Mouse (Mus musculus) kidney, postnatal 10 days (tissue): ENCODE measurements around the gene C8b.

ENCODE experiments used
- DNase-seq: peaks from one replicate; pipeline ENCODE4 v3.0.0; 2021; ENCODE audit warnings: mixed read lengths

Gene C8b

DNA sequence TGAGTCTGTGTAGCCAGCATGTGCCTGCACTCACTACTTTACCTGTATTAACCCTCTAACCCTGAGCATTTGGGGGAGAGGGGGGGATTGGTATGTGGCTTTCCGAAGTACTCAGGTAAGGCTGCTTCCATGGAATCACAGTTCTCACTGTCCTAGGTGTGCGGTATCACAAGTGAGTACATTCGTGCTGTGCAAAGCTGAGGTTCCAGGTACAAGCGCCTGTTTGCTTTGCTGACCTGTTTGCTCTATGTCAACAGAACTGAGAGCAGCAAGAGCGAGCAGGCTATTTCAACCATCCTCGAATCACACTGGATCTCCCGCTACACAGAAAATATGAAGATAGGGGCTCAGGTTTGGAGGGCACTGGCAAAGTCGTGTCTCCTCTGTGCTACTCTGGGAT is at the start of gene C8b:
C8b (plus strand) TSS at position 253 of the 400 bp plus-strand sequence.
- DNase-seq = no peak

DNA sequence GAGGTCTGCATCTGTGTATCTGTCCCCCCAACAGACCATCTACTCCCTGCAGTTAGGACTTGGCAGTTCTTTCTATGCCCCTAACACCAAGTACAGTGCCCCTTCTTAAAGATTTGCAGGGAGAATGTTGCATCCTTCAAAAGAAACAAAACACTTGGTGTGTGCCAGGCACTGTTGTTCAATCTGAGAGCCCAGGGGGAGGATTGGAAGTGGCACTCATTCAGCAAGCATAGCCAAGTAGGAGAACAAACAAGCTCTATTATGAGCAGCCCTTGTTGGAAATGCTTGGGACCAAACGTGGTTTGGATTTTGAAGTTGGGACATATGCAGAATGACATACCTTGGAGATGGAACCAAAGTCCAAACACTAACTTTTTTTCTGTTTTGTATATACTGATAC is 49.6 kb upstream of the C8b start:
- no peak for DNase-seq

DNA sequence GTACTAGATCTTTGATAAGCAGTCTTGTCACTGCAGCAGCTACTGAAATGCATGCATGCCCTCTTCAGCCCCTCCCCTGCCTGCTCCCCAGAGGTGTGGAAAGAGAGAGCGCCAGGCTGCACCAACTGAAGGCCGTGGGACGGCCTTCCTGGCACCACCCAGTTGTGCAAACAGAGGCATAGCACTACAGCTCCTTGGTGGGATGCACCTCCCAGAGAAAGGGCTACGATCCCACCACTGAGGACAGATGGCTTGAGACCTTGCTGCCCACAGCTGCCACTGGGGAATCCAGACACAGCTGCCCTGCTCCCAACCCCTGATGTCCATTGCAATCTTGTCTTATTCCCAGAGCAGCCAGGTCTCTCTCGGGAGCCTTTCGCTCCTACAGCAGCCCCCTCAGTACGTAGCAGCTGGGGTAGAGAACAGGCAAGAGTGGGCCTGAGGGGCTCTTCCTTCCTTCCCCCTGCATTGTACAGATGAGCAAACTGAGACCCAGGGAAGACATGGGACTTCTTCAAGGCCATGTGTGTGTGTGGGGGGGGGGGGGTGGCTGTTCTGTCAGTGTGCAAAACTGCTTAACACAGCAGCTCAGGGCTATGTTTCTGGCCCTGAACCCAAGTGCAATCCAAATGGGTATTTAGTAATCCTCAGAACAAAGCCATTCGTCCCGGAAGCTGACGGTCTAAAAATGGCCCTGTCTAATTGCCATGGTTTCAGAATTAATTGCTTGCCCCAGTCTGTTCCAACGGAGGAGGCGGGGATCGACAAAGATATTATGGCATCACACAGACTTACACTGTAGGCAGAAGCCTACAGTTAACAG is 46.9 kb upstream of the C8b start:
- no peak for DNase-seq

DNA sequence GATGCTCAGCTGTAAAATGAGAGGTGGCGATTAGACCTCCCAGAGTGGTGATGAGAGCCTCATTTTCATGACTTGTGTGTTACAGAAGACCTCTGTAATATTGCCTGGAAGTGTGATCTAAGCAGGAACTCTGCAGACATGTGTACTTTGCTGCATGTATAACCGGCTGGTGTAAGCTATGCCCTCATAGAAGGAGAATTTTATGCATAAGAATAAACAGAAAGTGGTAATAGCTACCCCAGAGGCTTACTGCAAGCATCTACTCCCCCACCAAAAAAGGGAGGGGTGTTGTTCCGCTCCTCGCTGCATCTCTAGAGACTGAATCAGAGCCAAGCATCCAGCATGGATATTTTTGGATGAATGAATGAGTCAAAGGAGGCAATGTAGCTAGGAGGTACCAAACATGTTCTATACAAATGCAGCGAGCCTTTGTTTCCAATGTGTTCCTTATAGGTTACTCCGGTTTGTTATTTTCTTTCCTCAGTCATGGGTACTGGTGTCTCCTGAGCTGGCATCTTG is 42.5 kb upstream of the C8b start:
- no peak for DNase-seq

DNA sequence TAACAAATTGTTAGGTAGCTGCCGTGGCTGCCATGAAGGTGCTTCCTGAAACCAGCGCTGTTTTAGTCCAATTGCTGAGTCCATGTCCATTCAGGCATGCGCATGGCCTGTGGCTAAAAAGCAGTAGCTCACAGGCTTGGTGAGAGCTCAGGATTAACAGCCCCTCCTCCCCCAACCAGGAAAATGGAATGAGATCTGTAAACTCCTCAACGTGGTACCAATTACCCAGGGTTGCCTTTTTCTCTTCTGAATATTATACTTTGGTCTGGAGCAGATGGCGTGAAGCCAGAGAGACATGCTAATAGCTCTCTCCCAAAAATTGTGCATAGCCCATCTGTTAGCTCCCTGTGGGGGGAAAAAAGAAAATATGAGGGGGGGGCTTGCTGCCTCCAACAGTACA is 41.9 kb upstream of the C8b start:
- DNase-seq = no peak

DNA sequence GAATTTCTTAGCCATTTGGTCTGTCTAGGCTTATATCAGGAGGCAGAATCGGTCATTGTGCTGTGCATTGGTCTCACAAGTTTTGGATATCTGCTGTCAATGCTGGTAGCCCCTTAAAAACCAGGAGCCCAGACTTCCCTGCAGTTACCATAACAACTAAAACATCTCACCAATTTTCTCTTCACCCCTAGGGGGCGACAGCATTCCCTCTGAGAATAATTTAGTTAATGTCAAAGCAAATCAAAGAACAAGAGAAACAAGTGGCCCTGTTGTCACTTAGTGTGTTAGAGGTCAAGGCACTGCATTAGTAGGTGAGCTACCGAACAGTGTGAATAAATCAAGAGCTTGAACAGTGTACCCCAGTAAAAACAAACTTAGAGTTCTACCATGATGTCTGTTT is 40.4 kb upstream of the C8b start:
- DNase-seq = peak; percentile 36

DNA sequence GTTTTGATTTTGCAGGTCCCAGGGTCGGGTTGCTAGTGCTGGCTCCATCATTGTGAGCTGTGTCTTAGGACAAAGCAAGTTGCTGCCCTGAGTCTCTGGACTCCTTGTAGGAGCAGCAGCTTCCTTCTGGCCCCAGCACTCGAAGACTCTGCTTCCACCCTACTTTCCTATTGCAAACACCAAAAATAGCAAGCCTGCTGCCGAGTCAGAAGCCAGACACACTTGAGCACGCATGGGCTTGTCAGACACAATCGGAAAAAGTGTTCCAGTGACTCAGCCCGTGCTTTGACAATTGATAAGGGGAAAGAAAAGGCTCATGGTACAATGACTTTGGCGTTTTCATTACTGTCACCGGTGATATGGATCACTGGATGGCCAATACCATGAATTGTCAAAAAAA is 36.9 kb upstream of the C8b start:
- DNase-seq = no peak

DNA sequence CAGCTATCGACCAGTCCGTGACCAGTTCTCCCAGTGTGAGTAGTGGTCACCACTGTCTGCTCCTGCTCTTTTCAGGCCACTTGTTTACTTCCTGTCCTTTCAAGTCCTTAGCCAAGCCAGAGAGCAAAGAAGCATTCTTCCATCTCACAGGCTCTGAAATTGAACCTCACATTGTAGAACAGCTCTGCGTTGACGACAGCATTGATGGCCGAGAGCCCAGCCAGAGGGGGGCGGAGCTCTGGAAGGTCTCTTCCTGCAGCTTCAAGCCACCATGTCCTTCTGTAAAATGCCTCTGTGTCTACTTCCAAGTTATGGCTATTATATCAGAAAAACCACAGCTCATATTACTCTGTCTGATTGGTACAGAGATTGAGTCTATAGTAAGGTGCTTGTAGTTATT is 19.6 kb upstream of the C8b start:
- DNase-seq = peak; percentile 33

DNA sequence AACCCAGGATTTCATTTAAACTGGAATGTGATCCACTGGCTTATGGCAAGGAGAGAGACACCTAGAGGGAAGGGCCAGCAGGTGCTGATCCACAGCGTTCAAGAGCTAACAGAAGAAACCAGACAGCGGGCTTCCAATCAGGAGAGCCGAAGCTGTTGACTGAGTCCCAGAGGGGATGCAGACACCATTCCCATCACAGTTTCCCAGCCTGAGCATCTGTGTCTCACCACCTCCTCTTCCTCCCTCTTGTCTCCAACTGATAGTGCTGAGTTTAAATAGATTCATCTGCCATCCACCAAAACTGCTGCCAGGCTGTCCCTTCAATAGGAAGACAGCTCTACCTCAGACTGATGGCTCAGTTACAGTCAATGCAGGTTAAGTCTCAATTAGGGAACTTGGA is 12.0 kb upstream of the C8b start:
- DNase-seq = no peak

DNA sequence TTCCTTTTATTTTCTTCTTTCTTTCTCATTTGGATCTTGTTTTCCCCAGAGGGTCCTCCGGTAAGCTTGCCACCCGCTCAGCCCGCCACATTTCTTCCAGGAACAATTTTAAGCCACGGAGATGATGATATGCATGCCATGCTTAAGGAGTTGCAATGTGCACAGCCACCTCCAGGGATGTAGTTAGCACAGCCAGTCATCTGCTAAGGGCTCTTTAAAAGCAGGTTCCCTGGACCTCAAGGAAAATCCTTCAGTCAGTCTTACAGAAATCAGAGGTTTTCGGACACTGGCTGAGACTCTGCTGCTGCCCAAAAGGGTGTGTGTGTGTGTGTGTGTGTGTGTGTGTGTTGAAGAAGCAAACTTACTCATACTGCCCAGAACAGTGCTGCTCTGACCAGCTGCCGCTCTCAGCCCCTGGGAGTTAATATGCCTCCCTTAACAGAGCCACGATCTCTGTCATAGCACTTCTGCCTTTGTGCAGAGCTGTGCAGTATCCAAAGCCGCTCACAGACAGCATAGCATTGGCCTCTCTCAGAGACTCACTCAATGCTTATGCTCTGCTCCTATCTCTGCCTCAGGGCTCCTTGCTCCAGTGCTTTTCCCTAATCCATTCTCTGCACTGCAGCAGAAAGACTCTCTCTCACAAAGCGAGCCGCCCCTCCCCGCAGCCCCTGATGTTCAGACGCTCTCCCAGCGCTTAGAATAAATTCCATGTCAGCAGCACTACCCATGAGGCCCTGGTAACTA is 5.1 kb upstream of the C8b start:
- DNase-seq = no peak

DNA sequence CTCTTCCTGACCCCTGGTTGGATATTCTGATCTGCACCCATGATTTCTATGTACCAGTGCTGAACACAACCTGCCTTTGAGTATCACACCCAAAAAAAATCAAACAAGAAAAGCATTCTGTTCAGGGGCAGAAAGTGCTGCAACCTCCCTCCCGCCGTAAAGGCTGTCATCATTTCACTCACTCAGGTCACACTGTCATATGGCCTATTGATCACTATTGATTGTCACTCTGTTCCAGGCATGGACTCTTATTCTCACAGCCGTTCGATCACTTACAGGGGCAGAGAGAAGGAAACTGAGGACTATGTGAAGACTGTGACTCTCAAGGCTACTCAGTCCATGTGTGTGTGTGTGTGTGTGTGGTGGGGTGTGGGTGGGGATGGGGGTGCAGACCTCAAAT is 2.1 kb downstream of the C8b start:
- no peak for DNase-seq

DNA sequence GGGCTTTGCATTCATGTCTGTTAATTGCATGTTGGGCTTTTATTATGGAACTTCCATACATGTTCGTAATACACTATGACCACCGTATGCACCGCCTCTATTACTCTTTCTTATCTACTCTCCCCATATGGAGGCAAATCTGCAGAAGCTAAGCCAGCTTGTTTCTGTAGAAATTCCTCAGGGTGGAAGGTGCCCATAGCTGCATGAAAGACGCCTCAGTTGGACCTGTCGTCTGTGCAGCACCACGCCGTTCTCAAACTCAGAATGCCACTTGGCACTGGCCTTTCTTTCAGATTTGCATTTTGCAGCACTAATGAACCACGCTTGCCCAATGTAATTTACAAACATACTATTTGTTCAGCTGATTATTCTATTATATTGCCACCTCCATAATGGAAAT is 3.5 kb downstream of the C8b start:
- no peak for DNase-seq

DNA sequence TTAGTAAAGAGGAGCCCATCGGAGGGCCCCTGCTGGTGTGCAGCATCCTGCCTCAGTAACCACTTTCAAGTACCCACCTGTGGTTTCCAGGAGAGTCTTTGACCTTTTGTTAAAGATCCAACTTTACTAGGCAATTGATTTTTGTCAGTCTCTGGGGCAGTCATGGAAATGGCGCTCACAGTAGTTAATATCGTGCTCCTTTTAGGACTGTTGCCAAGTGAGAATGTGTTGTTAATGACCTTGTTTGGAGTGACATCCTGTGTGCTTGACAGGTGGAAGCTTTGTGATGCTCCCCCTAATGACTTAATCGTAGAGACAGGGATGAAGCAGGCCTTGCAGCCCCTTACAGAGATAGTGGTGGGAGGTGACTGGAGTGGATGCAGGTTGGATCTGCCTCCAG is 4.2 kb downstream of the C8b start:
- DNase-seq = no peak

DNA sequence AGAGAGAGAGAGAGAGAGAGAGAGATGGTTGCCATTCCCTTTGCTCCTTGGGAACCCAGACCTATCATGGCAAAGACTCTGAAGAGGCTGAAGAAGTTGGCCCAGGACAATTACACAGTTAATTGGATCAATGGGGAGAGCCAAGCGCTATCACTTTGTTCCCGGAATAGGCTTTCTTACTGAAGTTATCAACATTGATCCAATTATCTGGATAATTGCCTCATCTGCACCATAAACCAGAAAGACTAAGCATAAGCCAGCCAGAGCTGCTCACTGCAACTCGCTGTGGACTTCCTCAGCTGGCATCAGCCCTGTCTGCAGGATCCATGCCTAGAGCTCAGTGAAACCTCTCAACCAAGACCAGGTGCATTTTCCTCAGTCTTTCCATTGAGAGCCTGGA is 9.5 kb downstream of the C8b start:
- no peak for DNase-seq

DNA sequence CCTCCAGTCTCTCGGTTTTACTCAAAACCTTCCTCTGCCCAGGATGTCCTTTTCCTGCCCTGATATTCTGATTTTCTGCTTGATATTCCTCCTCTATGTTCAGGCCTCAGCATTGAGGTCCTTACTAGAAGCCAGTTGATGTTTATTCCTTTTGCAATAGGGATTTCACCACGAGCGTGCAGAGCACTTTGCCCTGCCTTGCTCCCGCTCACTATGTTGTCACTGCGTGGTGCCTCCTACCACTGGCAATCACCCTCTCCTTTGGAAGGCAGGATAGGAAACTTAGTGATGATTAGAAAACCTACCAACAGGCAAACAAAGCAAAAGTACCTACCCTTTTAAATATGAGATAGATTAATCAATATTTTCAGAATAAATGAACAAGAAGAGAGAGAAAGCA is 13.3 kb downstream of the C8b start:
- DNase-seq = no peak

DNA sequence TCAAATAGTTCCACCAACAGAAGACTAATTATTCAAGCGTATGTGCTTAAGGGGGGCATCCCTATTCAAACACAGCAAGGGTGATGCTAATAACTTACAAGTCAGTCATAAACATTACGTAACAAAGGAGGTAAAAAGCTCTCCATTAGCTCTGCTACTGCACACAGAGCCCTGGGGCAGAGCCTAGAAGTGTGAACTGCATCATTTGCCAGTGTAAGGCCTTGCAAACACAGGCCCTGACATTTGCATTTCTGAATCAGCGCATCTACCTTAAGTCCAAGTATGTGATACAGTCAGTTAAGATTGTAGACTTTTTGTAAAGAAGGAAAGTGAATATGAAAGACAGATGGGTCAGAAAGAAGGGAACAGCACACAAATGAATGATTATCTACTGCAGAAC is 15.3 kb downstream of the C8b start:
- DNase-seq = no peak

DNA sequence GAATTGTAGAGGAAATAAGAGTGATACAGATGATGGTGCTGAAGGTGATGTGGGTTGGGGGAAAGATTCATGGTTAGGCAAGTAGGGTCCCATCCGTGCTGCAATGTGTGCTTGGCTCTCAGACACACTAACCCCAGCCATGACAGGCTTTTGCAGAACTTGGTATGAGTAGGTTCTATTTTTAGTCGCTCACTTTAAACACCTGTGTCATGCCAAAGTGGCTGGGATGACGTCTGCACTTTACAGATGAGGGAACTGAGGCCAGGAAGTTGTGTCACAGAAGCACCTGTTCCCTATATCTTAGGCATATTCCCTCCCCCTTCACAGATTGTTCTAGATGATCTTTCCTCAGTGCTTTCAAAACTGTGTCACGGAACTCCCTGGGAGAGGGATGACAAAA is 16.2 kb downstream of the C8b start:
- no peak for DNase-seq

DNA sequence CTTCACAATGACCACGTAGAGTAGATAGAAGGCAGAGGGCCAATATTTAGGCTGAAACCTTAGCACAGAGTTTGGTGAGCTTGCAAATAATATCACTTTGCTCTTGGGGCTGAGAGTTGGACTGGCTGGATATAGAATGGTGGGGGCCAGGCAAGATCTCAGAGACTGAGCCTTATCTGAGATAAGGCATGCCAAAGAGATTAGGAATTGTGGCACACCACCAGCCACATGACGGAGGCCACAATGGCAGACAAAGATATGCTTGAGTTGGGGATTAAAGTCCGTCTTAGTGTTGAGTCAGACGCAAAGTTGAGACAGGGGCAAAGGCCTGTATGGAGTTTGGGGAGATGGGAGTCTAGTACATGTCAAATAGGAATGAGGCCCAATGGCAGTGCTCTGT is 26.0 kb downstream of the C8b start:
- DNase-seq = no peak

DNA sequence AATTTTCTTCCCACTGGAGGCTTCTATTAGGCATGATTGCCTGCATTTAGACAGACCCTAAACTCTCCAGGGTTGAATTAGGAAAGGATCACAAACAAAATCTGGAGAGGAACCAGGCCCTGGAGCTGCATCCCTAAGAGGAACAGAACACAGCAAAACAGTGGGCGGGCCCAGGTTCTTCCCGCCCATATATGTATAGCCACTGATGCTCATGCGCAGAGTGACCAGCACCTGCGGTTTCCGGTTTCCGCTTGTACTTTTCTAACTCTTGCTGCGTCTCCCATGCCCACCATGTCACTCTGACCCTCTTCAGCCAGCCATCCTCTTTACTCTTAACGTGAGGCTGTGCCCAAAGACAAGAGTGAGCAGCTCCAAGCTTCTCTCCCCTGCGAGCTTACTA is 32.8 kb downstream of the C8b start:
- no peak for DNase-seq

DNA sequence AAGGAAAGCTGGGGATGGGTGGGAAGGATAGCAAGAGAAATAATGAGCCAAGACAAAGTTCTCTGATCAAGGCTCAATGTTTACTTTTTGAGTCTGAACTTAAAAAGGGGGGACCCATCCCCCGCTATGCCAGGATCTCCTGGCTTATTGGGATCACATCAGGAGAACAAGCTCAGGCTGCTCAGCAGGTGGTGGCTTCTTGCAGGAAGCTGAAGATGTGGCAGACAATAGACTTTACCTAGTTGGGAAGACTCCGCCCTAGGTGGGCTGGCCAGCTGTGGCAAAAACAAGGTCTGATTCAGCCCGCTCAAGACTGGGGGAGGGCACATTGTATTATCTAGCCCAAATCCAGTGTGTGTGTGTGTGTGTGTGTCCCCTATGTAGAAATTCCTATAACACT is 35.5 kb downstream of the C8b start:
- no peak for DNase-seq

DNA sequence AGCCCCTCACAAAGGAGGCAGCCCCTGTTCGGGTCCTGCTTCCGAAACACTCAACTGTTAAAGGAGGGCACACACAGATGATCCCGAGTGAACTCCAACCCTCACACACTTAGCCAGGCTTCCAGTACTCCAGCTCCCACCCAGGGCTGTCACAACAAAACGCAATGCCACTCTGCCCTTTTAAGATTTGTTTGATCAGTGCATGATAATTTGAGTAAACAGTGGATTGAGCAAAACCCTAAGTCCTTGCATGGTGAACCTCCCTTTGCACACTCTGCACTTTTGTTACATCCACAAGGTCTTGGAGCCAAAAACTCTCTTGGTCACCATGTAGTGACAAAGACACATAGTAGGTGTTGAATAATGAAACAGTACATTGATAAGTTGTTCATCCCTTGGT is 38.0 kb downstream of the C8b start:
- DNase-seq = no peak

DNA sequence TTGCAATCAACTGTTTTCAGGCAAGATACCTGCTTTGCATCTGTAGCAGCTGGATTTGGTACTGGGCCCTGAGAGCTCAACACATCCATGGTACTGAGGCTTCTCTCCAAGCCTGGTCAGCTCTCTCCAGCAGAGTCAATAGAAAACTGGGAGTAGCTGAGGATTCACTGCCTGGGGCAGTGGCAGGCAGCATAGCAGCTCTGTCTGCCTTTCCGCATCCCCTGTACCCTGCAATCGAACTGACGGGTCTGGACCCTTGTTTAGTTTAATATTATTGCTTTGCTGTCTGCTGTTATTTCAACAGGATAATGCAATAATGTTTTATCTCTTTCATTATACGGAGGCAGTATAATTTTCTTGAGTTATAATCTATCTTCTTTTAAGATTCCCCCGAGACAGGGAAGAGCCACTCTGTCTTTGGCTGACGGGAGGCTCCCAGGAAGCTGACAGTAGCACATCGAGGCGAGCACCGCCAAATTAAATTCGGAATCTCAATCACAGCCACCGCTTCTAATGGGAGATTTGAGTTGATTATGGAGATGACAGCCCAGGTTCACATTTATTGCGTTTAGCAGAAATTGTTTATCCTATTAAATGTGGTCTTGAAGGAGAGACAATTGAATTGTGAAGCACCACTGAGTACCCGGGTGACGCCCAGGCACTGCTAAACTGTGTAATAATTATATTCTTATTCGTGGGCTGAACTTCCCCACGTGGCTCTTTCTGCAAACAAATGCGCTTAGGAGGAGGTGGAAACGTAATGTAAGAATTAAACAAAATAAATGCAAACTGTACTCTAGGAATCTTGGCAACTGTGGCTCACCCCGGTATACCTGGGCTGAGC is 39.5 kb downstream of the C8b start:
- no peak for DNase-seq

DNA sequence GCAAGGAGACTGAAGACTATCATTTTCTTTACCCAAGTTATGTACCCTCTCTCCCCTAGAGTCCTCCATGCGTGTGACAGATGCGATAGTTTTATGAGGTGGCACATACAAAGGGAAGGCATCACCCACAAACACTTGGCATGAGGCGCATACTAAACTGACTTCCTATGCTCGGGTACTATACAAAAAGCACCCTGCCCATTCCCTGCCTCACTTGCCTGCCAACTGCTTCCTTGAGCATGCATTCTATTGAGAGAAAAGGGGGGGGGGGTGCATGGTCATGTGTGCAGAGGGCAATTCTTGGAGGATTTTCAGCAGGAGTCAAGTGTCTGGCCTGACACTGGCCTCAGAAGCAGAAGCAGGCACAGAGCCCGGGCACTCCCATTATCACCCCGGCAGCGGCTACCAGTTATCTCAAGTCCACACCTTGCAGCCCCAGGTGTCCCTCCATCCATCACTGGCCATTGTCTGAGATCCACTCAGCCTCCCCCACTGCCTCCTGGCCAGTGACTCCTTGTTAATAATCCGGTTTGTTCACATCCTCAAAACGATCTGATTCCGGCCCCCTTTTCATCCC is 44.7 kb downstream of the C8b start:
- no peak for DNase-seq
